Mouse (Mus musculus) CH12.LX (cell line): ENCODE results near the gene Dlx3.

Experiments
- CTCF ChIP-seq, 2 experiments: IDR thresholded peaks in 1 of 2; conservative IDR thresholded peaks in 1 of 2; 2 replicates each; pipeline ENCODE4 v1.5.1; 2011 to 2012; ENCODE audit warnings: low read depth in 2 of 2, low read length in 2 of 2, improper control_type of control experiment in 1 of 2, inconsistent platforms in 1 of 2, mild to moderate bottlenecking in 1 of 2, moderate library complexity in 1 of 2
- POLR2A ChIP-seq: IDR thresholded peaks from 2 replicates; pipeline ENCODE4 v1.6.1; 2011; ENCODE audit warnings: low read depth, mild to moderate bottlenecking, improper control_type of control experiment, low read length

DNA sequence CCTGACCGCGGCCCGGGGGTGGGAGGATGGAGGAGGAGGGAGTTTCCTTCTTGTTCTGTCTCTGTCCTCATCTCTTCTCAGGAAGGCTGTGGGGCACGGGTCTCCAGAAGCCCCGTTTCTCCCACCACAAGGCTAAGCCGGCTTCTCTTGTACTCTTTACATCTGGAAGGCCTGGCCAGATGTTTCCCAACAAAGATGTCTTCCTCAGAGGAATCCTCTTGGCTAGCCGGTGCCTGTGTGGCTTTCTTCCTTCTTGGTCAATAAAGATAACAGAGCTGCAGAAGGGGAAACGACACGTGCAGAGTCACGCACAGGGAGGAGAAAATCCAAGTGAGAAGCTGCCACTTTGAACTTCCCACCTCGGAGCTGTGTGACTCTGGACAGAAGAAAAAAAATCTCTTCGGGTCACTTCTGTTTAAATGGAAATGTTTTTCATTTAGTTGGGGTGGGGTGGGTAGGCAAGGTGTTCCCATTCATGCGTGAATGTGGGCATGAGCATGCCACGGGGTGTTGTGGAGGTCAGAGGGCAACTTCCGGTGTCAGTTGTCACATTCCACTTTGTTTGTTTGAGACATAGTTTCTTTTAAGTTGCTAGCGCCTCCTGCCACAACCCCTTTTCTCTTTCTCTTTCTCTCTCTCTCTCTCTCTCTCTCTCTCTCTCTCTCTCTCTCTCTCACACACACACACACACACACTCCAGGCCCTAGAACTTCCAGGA, 18.7 kb upstream of the Dlx3 start:
- no peak for TF ChIP-seq POLR2A
- no peak for TF ChIP-seq CTCF (conservative IDR thresholded peaks at IDR 0.05 in 1 of 2, IDR thresholded peaks at IDR 0.05 in 1 of 2; ENCODE audit: low read depth in 2 of 2, low read length in 2 of 2)
